Mouse (Mus musculus) heart, adult 2 months (tissue): Measurements from ENCODE around the gene Ube2j2. TPM values are rescaled to one million over a fixed set of nuclear protein-coding genes. Genes with fewer than 3 reads are reported as not detected.
A peak's percentile ranks its signal among the peaks of the same experiment; 100 is the strongest.

Experiments used
- DNase-seq, 2 experiments: peaks; one replicate each; pipeline ENCODE4 v3.0.0; 2021
- H3K27ac ChIP-seq: fragments of 200-600 bp; 2 replicates; pipeline ENCODE4 v1.8.1; 2022
- H3K27me3 ChIP-seq: fragments of 200-500 bp; 2 replicates; pipeline ENCODE4 v1.6.1; 2012; ENCODE audit warnings: mild to moderate bottlenecking, low read length, inconsistent platforms, mixed read lengths; ENCODE audit not compliant: control insufficient read depth, insufficient read depth
- H3K36me3 ChIP-seq: fragments of 200-500 bp; 2 replicates; pipeline ENCODE4 v1.6.1; 2012; ENCODE audit warnings: low read length, inconsistent platforms; ENCODE audit not compliant: control insufficient read depth, insufficient read depth
- H3K4me1 ChIP-seq: fragments of 200-500 bp; 2 replicates; pipeline ENCODE4 v1.6.1; 2011; ENCODE audit warnings: low read length; ENCODE audit not compliant: control insufficient read depth, insufficient read depth
- H3K4me3 ChIP-seq: fragments of 200-600 bp; 2 replicates; pipeline ENCODE4 v1.8.1; 2022
- H3K79me2 ChIP-seq: fragments of 200-500 bp; replicated peaks from 2 replicates; pipeline ENCODE4 v1.6.1; 2012; ENCODE audit warnings: mild to moderate bottlenecking, inconsistent platforms, low read length, moderate library complexity, mixed read lengths; ENCODE audit not compliant: control insufficient read depth, insufficient read depth
- H3K9ac ChIP-seq: fragments of 200-500 bp; 2 replicates; pipeline ENCODE4 v1.6.1; 2012; ENCODE audit warnings: low read depth, mild to moderate bottlenecking, control low read depth, inconsistent platforms, low read length, mixed read lengths
- CTCF ChIP-seq: fragments of 200-600 bp; IDR thresholded peaks from 2 replicates; pipeline ENCODE4 v1.8.1; 2022; ENCODE audit warnings: antibody characterized with exemption, mild to moderate bottlenecking, moderate library complexity
- EP300 ChIP-seq: fragments of 200-500 bp; IDR thresholded peaks from 2 replicates; pipeline ENCODE4 v1.6.1; 2011; ENCODE audit warnings: low read depth, low read length, control low read depth; ENCODE audit not compliant: insufficient read depth
- POLR2A ChIP-seq: fragments of 200-500 bp; IDR thresholded peaks from 2 replicates; pipeline ENCODE4 v1.6.1; 2011; ENCODE audit warnings: mild to moderate bottlenecking, low read depth, low read length, control low read depth; ENCODE audit not compliant: insufficient read depth
- WGBS: fragments of 180-500 bp; shearing (Covaris S2); methylation state at CpG from one replicate; pipeline ENCODE4 v1.1.7; 2018; 5-methylcytosine and 5-hydroxymethylcytosine counted together
- intact Hi-C: fragments of 180-260 bp; cut with DNase I; formaldehyde crosslinking; loops from one replicate; pipeline ENCODE4 v1.15.1; 2025
- long read RNA-seq: library from polyadenylated mRNA; stranded (forward); transcript quantifications from one replicate; pipeline ENCODE4 v2.0.0, GENCODE M21; 2021
- polyA plus RNA-seq: library from polyadenylated mRNA; depleted of rRNA; stranded (reverse); fragments of >200 nt; gene quantifications from 2 replicates; pipeline ENCODE4 v1.2.3, GENCODE M21; 2012; rRNA removed
- total RNA-seq, 2 experiments: library from RNA; stranded (reverse); gene quantifications; 2 replicates each; pipeline ENCODE4 v1.2.3; 2021

Gene Ube2j2
- 10 to 100 TPM; 55.8 to 56.7 TPM for total RNA-seq
- polyA plus RNA-seq = 29.7 and 35.3 TPM in 2 replicates
- long read RNA-seq, transcript Ube2j2-201 (8 exons, 3,483 nt) = major isoform, 12 of 35 reads
- long read RNA-seq, transcript Ube2j2-213 (7 exons, 3,339 nt) = minor isoform, 11 of 35 reads
- long read RNA-seq, partial matches to known transcripts = 2 of 35 reads
- long read RNA-seq, other reads (novel, unspliced or antisense) = 5 of 35 reads

GRCm38 (mm10) chr4:155943534-155944249 lies at the start of gene Ube2j2:
Gene Ube2j2, plus strand, starts transcription at chr4:155943831.
- Histone ChIP-seq H3K4me3 (peak within 1 kb of the TSS; percentile 97), H3K27ac (peak within 1 kb of the TSS; percentile 93), H3K79me2 (peaks cover 12% of the 10 kb centered on the region), H3K4me1 (peaks cover 10% of the 10 kb centered on the region), H3K9ac (peak within 1 kb of the TSS; percentile 90), H3K36me3 (peaks cover 12% of the 10 kb centered on the region), H3K27me3 (no peaks in the 10 kb centered on the region)
- intact Hi-C loops = loop anchor here (1.0 to 5.0 kb wide), 4 partner anchors 49 to 112 kb away; partner anchors contain the start of genes Aurkaip1, B3galt6, Cptp and Ints11
- under 1% methylated on average over 83 of the region's 85 CpGs for WGBS
- peak; percentile 97 to 100 for DNase-seq
- TF ChIP-seq POLR2A (peak; percentile 93), CTCF (peak; percentile 8; the same call in 1 of the 2 replicates), EP300 (peak; percentile 98)

GRCm38 (mm10) chr4:155894311-155894881 lies 49.2 kb upstream of the Ube2j2 start:
- WGBS = 6% methylated on average over 8 of the region's 8 CpGs
- TF ChIP-seq POLR2A (0 out of 2 replicates have a peak, but pooled peaks have one; percentile 23), EP300 (no peak), CTCF (peak; percentile 21)
- Histone ChIP-seq H3K79me2 (peaks cover 10% of the 10 kb centered on the region; the same call in 1 of the 2 replicates), H3K9ac (peak overlapping the region; percentile 6), H3K27me3 (no peaks in the 10 kb centered on the region), H3K4me1 (peaks cover 27% of the 10 kb centered on the region), H3K36me3 (peaks cover 3% of the 10 kb centered on the region), H3K4me3 (peak overlapping the region; percentile 33), H3K27ac (peak overlapping the region; percentile 76)
- intact Hi-C loops = loop anchor here (5.0 kb wide), 1 partner anchor 218 kb away; no protein-coding TSS in a partner anchor
- DNase-seq = peak; percentile 88 to 89

- intact Hi-C loops = no loop called here
- peak; percentile 66 to 74 for DNase-seq
- Histone ChIP-seq H3K4me3 (peak overlapping the region; percentile 33), H3K27ac (peak overlapping the region; percentile 76), H3K79me2 (peaks cover 10% of the 10 kb centered on the region; the same call in 1 of the 2 replicates), H3K4me1 (peaks cover 27% of the 10 kb centered on the region), H3K27me3 (no peaks in the 10 kb centered on the region), H3K9ac (peak overlapping the region; percentile 7), H3K36me3 (peaks cover 3% of the 10 kb centered on the region)
- WGBS = 27% methylated on average over 6 of the region's 6 CpGs
- TF ChIP-seq POLR2A (0 out of 2 replicates have a peak, but pooled peaks have one; percentile 26), EP300 (no peak), CTCF (no peak)
Observed at GRCm38 (mm10) chr4:155895216-155895615, 48.4 kb upstream of the Ube2j2 start.

- no peak for TF ChIP-seq EP300
- TF ChIP-seq CTCF = no peak
- TF ChIP-seq POLR2A = no peak
- Histone ChIP-seq H3K4me3 (peak overlapping the region; percentile 33; the same call in 1 of the 2 replicates), H3K27me3 (no peaks in the 10 kb centered on the region), H3K4me1 (peaks cover 23% of the 10 kb centered on the region), H3K36me3 (peaks cover 3% of the 10 kb centered on the region), H3K9ac (no peak overlapping the region; the same call in 1 of the 2 replicates), H3K27ac (peak overlapping the region; percentile 18; the same call in 1 of the 2 replicates), H3K79me2 (peaks cover 10% of the 10 kb centered on the region; the same call in 1 of the 2 replicates)
- intact Hi-C loops = no loop called here
- 57% methylated on average over 4 of the region's 4 CpGs for WGBS
- peak; percentile 5 to 18 for DNase-seq
Observed at GRCm38 (mm10) chr4:155895826-155896225, 47.8 kb upstream of the Ube2j2 start.

- Histone ChIP-seq H3K4me3 (no peak overlapping the region), H3K4me1 (peaks cover 28% of the 10 kb centered on the region), H3K27me3 (no peaks in the 10 kb centered on the region), H3K27ac (no peak overlapping the region), H3K9ac (no peak overlapping the region), H3K79me2 (peaks cover 8% of the 10 kb centered on the region; the same call in 1 of the 2 replicates), H3K36me3 (peaks cover 5% of the 10 kb centered on the region)
- TF ChIP-seq POLR2A = no peak
- no peak for TF ChIP-seq EP300
- no peak for TF ChIP-seq CTCF
- intact Hi-C loops = no loop called here
- DNase-seq = peak in 1 of 2 experiments; percentile 13
- 97% methylated on average over 12 of the region's 12 CpGs for WGBS
Observed at GRCm38 (mm10) chr4:155896461-155896860, 47.2 kb upstream of the Ube2j2 start.
